Mouse (Mus musculus) erythroblast, embryonic 14.5 days (primary cell): ENCODE measurements at regions not wholly inside any gene's neighbourhood (a gene's known extent, or its start where the extent isn't known, plus 50 kb on each side); places are given as distances from the start of the nearest gene placed in this dataset.

Source experiments
- GATA1 ChIP-seq: IDR thresholded peaks from 2 replicates; pipeline ENCODE4 v1.6.1; 2012; ENCODE audit warnings: low read length, inconsistent platforms, mixed read lengths
- TAL1 ChIP-seq: IDR thresholded peaks from 3 replicates; pipeline ENCODE4 v1.6.1; 2012; ENCODE audit warnings: low read length, inconsistent platforms, mixed read lengths

- TF ChIP-seq GATA1 (no peak), TAL1 (no peak)
Observed at GRCm38 (mm10) chr16:50026100-50026884, 226.0 kb downstream of the Cd47 start.
